ENCODE assay signal across 14 mouse cellular contexts in the genomic region with DNA sequence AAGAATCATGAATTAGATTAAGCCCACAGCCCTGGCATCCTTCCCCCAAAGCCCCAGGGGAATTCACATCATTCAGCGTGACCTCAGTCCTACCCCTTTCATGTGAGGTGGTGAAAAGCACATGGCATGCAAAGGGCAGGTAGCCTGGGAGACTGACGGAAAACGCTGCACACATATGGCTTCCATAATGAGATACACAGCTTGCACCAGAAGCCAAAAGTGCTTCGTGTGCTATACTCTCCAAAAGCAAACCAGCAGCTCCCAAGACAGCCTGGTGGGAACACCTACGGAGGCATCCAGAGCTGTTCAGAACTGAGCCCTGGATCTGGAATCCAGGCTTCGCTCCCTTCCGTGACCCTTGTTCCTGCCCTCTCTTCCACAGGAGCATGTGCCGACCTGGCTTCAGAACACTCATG. TPM values are rescaled to one million over a fixed set of nuclear protein-coding genes. Genes with fewer than 3 reads are reported as not detected.
DNase-seq lines count a peak whose midpoint lies in the region; ATAC-seq lines count a peak whose summit lies in the region.
"Had no signal": no experiment of that assay in that cellular context is flagged by ENCODE, and none has a peak within 500 bp of the region (broad histone marks: within the 10 kb centered on the region; RNA-seq: fewer than 3 reads in every experiment).

No protein-coding gene starts in this region.

- H3K4me2 ChIP-seq in kidney, embryonic 14.5 days (replicated peaks; ENCODE audit: low read depth, low read length), result no peak overlapping the region
- H3K4me2 ChIP-seq in embryonic facial prominence, embryonic 15.5 days (replicated peaks), result no peak overlapping the region
- no peak overlapping the region for H3K4me2 ChIP-seq in intestine, embryonic 16.5 days (ENCODE audit: low read depth, low read length)
- H3K4me2 ChIP-seq in neural tube, embryonic 12.5 days (replicated peaks), result no peak overlapping the region

- 42% methylated on average over 8 of the region's 8 CpGs for WGBS in kidney, embryonic 14.5 days
- 21% methylated on average over 8 of the region's 8 CpGs for WGBS in embryonic facial prominence, embryonic 15.5 days
- 46% methylated on average over 8 of the region's 8 CpGs for whole genome bisulfite sequencing in intestine, embryonic 16.5 days
- WGBS in neural tube, embryonic 12.5 days, result 57% methylated on average over 8 of the region's 8 CpGs

- H3K27ac ChIP-seq in kidney, embryonic 14.5 days (ENCODE audit: low read depth, low read length), result peak overlapping the region; percentile 13; the same call in 1 of the 2 replicates
- 0 out of 2 replicates have a peak overlapping the region, but pooled peaks have one; percentile 0 for H3K27ac ChIP-seq in embryonic facial prominence, embryonic 15.5 days (replicated peaks)
- no peak overlapping the region for H3K27ac ChIP-seq in intestine, embryonic 16.5 days (ENCODE audit: low read length)
- no peak overlapping the region; the same call in 1 of the 2 replicates for H3K27ac ChIP-seq in neural tube, embryonic 12.5 days

- no peak for ATAC-seq in kidney, embryonic 14.5 days (ENCODE audit: low FRiP score, low TSS enrichment)
- ATAC-seq in embryonic facial prominence, embryonic 15.5 days (ENCODE audit: insufficient number of reproducible peaks, low FRiP score, low TSS enrichment, low read depth), result peak; percentile 72
- ATAC-seq in intestine, embryonic 16.5 days, result peak; percentile 23; the same call in 1 of the 2 replicates
- peak; percentile 48; the same call in 1 of the 2 replicates for ATAC-seq in neural tube, embryonic 12.5 days (ENCODE audit: low FRiP score, low read depth)
- ATAC-seq: CD4-positive, CD25-positive, alpha-beta regulatory T cell, adult 4 months had no signal

- H3K27me3 ChIP-seq in kidney, embryonic 14.5 days (ENCODE audit: control insufficient read depth, insufficient read depth, low read length), result no peaks in the 10 kb centered on the region
- H3K27me3 ChIP-seq in embryonic facial prominence, embryonic 15.5 days, result no peaks in the 10 kb centered on the region
- no peaks in the 10 kb centered on the region for H3K27me3 ChIP-seq in intestine, embryonic 16.5 days (replicated peaks; ENCODE audit: control insufficient read depth, insufficient read depth, low read length)
- no peaks in the 10 kb centered on the region for H3K27me3 ChIP-seq in neural tube, embryonic 12.5 days (replicated peaks)

- H3K9me3 ChIP-seq in kidney, embryonic 14.5 days (ENCODE audit: control insufficient read depth, low read length), result no peaks in the 10 kb centered on the region
- H3K9me3 ChIP-seq in embryonic facial prominence, embryonic 15.5 days (replicated peaks), result no peaks in the 10 kb centered on the region
- H3K9me3 ChIP-seq in intestine, embryonic 16.5 days (ENCODE audit: control insufficient read depth, low read length), result no peaks in the 10 kb centered on the region
- H3K9me3 ChIP-seq in neural tube, embryonic 12.5 days, result no peaks in the 10 kb centered on the region

- peaks cover 9% of the 10 kb centered on the region for H3K36me3 ChIP-seq in kidney, embryonic 14.5 days (ENCODE audit: control insufficient read depth, insufficient read depth, low read length)
- H3K36me3 ChIP-seq in embryonic facial prominence, embryonic 15.5 days, result peaks cover 21% of the 10 kb centered on the region
- H3K36me3 ChIP-seq in intestine, embryonic 16.5 days (ENCODE audit: control insufficient read depth, insufficient read depth, low read length), result peaks cover 8% of the 10 kb centered on the region; the same call in 1 of the 2 replicates
- peaks cover 19% of the 10 kb centered on the region for H3K36me3 ChIP-seq in neural tube, embryonic 12.5 days

- peaks cover 13% of the 10 kb centered on the region for H3K4me1 ChIP-seq in kidney, embryonic 14.5 days (ENCODE audit: control insufficient read depth, insufficient read depth, low read length)
- H3K4me1 ChIP-seq in embryonic facial prominence, embryonic 15.5 days, result peaks cover 15% of the 10 kb centered on the region
- H3K4me1 ChIP-seq in intestine, embryonic 16.5 days (ENCODE audit: control insufficient read depth, insufficient read depth, low read length), result peaks cover 4% of the 10 kb centered on the region
- H3K4me1 ChIP-seq in neural tube, embryonic 12.5 days, result peaks cover 15% of the 10 kb centered on the region

- no peak for DNase-seq in kidney, adult 8-10 months
- DNase-seq in ovary, postnatal 36 days (ENCODE audit: low spot score), result no peak
- no peak for DNase-seq in urinary bladder, postnatal 14 days (ENCODE audit: low spot score)
- DNase-seq in cerebellum, adult 9-11 months, result no peak
- DNase-seq: heart, adult 11 months; kidney, adult 11 months; layer of hippocampus, postnatal 36 days; lung, adult 18-20 months; thymus, postnatal 14 days had no signal

- H3K4me3 ChIP-seq in kidney, embryonic 14.5 days (ENCODE audit: low read length), result no peak overlapping the region
- no peak overlapping the region for H3K4me3 ChIP-seq in embryonic facial prominence, embryonic 15.5 days (replicated peaks)
- H3K4me3 ChIP-seq in intestine, embryonic 16.5 days (ENCODE audit: low read length), result no peak overlapping the region
- no peak overlapping the region for H3K4me3 ChIP-seq in neural tube, embryonic 12.5 days

- no peak overlapping the region for H3K9ac ChIP-seq in kidney, embryonic 14.5 days (ENCODE audit: low read depth, low read length)
- H3K9ac ChIP-seq in embryonic facial prominence, embryonic 15.5 days, result no peak overlapping the region
- no peak overlapping the region for H3K9ac ChIP-seq in intestine, embryonic 16.5 days (ENCODE audit: low read depth, low read length)
- no peak overlapping the region for H3K9ac ChIP-seq in neural tube, embryonic 12.5 days

RNA-seq across cellular contexts. Expression of a gene that starts 41.3 kb away (rescaled TPM):
- polyA plus RNA-seq in kidney, embryonic 14.5 days (2014; fragmentation: Nextera tagmentation; extraction: Ambion mirVana), result 16.6 and 19.6 TPM in 2 replicates
- polyA plus RNA-seq in embryonic facial prominence, embryonic 15.5 days (2015; fragmentation: Nextera tagmentation; extraction: Ambion mirVana), result 22.2 and 22.3 TPM in 2 replicates
- 28.0 and 33.4 TPM in 2 replicates for polyA plus RNA-seq in intestine, embryonic 16.5 days (2015; fragmentation: Nextera tagmentation; extraction: Ambion mirVana)
- polyA plus RNA-seq in neural tube, embryonic 12.5 days (2016; fragmentation: Nextera tagmentation; extraction: Ambion mirVana), result 5.4 and 7.2 TPM in 2 replicates

Comparison
In these comparisons a context has a peak if more than half of its experiments do, and no peak if none do; other contexts are left out.
1. H3K27ac ChIP-seq: peak in kidney, embryonic 14.5 days (single experiment) and embryonic facial prominence, embryonic 15.5 days (single experiment); none in intestine, embryonic 16.5 days (single experiment) and neural tube, embryonic 12.5 days (single experiment).